Mouse (Mus musculus) olfactory bulb, adult 2 months (tissue): ENCODE data around the gene 4430402I18Rik. TPM values are rescaled to one million over a fixed set of nuclear protein-coding genes. Genes with fewer than 3 reads are reported as not detected.

Source experiments
- H3K27ac ChIP-seq: fragments of 200-500 bp; 2 replicates; pipeline ENCODE4 v1.5.1; 2012; ENCODE audit warnings: low read depth, low read length; ENCODE audit not compliant: insufficient read depth
- H3K4me1 ChIP-seq: fragments of 200-500 bp; 2 replicates; pipeline ENCODE4 v1.6.1; 2012; ENCODE audit warnings: low read length; ENCODE audit not compliant: control insufficient read depth, insufficient read depth
- H3K4me3 ChIP-seq: fragments of 200-500 bp; 2 replicates; pipeline ENCODE4 v1.5.1; 2012; ENCODE audit warnings: mild to moderate bottlenecking, low read depth, low read length, moderate library complexity; ENCODE audit not compliant: insufficient read depth
- CTCF ChIP-seq: fragments of 200-500 bp; IDR thresholded peaks from 2 replicates; pipeline ENCODE4 v1.5.1; 2012; ENCODE audit warnings: low read depth, mild to moderate bottlenecking, low read length, moderate library complexity; ENCODE audit not compliant: insufficient read depth
- POLR2A ChIP-seq: fragments of 200-500 bp; IDR thresholded peaks from 2 replicates; pipeline ENCODE4 v1.6.1; 2012; ENCODE audit warnings: mild to moderate bottlenecking, low read depth, low read length, moderate library complexity; ENCODE audit not compliant: insufficient read depth
- WGBS: fragments of 180-500 bp; shearing (Covaris S2); methylation state at CpG from one replicate; pipeline ENCODE4 v1.1.7; 2018; 5-methylcytosine and 5-hydroxymethylcytosine counted together
- polyA plus RNA-seq: library from polyadenylated mRNA; stranded (reverse); fragments of >200 nt; gene quantifications from 2 replicates; pipeline ENCODE4 v1.2.4, GENCODE M21; 2012; ENCODE audit warnings: low replicate concordance; ENCODE audit not compliant: missing spikeins, insufficient read depth, insufficient read length

The 4430402I18Rik gene
- polyA plus RNA-seq, 1 experiment: not detected

GRCm38 (mm10) chr19:28916492-28916891 lies 51.1 kb downstream of the 4430402I18Rik start:
- Histone ChIP-seq H3K27ac (no peak overlapping the region), H3K4me1 (peaks cover 3% of the 10 kb centered on the region), H3K4me3 (no peak overlapping the region)
- TF ChIP-seq POLR2A (no peak), CTCF (no peak)
- 54% methylated on average over 4 of the region's 4 CpGs for WGBS

GRCm38 (mm10) chr19:28915602-28916250 lies 51.9 kb downstream of the 4430402I18Rik start:
- Histone ChIP-seq H3K4me3 (no peak overlapping the region), H3K4me1 (peaks cover 3% of the 10 kb centered on the region), H3K27ac (no peak overlapping the region)
- 76% methylated on average over 2 of the region's 2 CpGs for WGBS
- TF ChIP-seq CTCF: no peak
- TF ChIP-seq POLR2A: no peak

GRCm38 (mm10) chr19:28914598-28914997 lies 53.0 kb downstream of the 4430402I18Rik start:
- H3K4me3 ChIP-seq: no peak overlapping the region
- no peak for TF ChIP-seq CTCF
- no peak for TF ChIP-seq POLR2A
- 78% methylated on average over 6 of the region's 6 CpGs for whole genome bisulfite sequencing
- peaks cover 3% of the 10 kb centered on the region for H3K4me1 ChIP-seq
- no peak overlapping the region for H3K27ac ChIP-seq

GRCm38 (mm10) chr19:28908693-28909092 lies 58.9 kb downstream of the 4430402I18Rik start:
- TF ChIP-seq CTCF (no peak), POLR2A (no peak)
- Histone ChIP-seq H3K4me3 (no peak overlapping the region), H3K27ac (no peak overlapping the region), H3K4me1 (no peaks in the 10 kb centered on the region)
- 72% methylated on average over 9 of the region's 9 CpGs for WGBS

- no peak overlapping the region for H3K27ac ChIP-seq
- peaks cover 4% of the 10 kb centered on the region for H3K4me1 ChIP-seq
- TF ChIP-seq POLR2A: no peak
- TF ChIP-seq CTCF: no peak
- WGBS: 66% methylated on average over 4 of the region's 4 CpGs
- H3K4me3 ChIP-seq: no peak overlapping the region
These were observed 59.4 kb downstream of the 4430402I18Rik start for GRCm38 (mm10) chr19:28908186-28908585.

GRCm38 (mm10) chr19:28903536-28904119 lies 64.0 kb downstream of the 4430402I18Rik start:
- peak overlapping the region; percentile 33; the same call in 1 of the 2 replicates for H3K27ac ChIP-seq

GRCm38 (mm10) chr19:28902806-28903205 lies 64.8 kb downstream of the 4430402I18Rik start:
- Histone ChIP-seq H3K4me1 (peaks cover 10% of the 10 kb centered on the region), H3K27ac (peak overlapping the region; percentile 33; the same call in 1 of the 2 replicates), H3K4me3 (no peak overlapping the region)
- WGBS: 49% methylated on average over 4 of the region's 4 CpGs
- TF ChIP-seq POLR2A (no peak), CTCF (no peak)

More at GRCm38 (mm10) chr19:28903536-28904119, 64.0 kb downstream of the 4430402I18Rik start:
- TF ChIP-seq POLR2A (no peak), CTCF (no peak)
- peaks cover 10% of the 10 kb centered on the region for H3K4me1 ChIP-seq
- H3K4me3 ChIP-seq: no peak overlapping the region
- WGBS: 77% methylated on average over 8 of the region's 8 CpGs

GRCm38 (mm10) chr19:28902111-28902510 lies 65.5 kb downstream of the 4430402I18Rik start:
- Histone ChIP-seq H3K27ac (peak overlapping the region; percentile 27; the same call in 1 of the 2 replicates), H3K4me3 (no peak overlapping the region), H3K4me1 (peaks cover 15% of the 10 kb centered on the region)
- TF ChIP-seq CTCF: no peak
- TF ChIP-seq POLR2A: no peak
- 83% methylated on average over 2 of the region's 2 CpGs for WGBS

GRCm38 (mm10) chr19:28900771-28901170 lies 66.8 kb downstream of the 4430402I18Rik start:
- no peak overlapping the region for H3K4me3 ChIP-seq
- 93% methylated on average over 2 of the region's 2 CpGs for WGBS
- TF ChIP-seq POLR2A (no peak), CTCF (no peak)
- peaks cover 15% of the 10 kb centered on the region for H3K4me1 ChIP-seq
- no peak overlapping the region for H3K27ac ChIP-seq
